Mouse (Mus musculus): ENCODE results near the gene Timm8a2. TPM values are rescaled to one million over a fixed set of nuclear protein-coding genes. Genes with fewer than 3 reads are reported as not detected.

Timm8a2 gene
- total RNA-seq, 1 experiment from 2014 or later = not detected

GRCm38 (mm10) chr14:122087956-122088355 lies 53.5 kb downstream of the Timm8a2 start:
- ATAC-seq (replicated peaks; ENCODE audit: low read depth, poor library complexity, severe bottlenecking) = no peak

Other genes with a start within 250 kb of the Timm8a2 start
- 5.7 and 6.7 TPM in 2 replicates for gene Dock9, start 236.8 kb upstream of the Timm8a2 start, total RNA-seq (2017)
- 19.1 and 33.3 TPM in 2 replicates for gene Ubac2, start 156.1 kb upstream of the Timm8a2 start, total RNA-seq (2017)
- 1.7 and 3.7 TPM in 2 replicates for gene Gpr18, start 118.9 kb upstream of the Timm8a2 start, total RNA-seq (2017)
- 2.9 and 8.1 TPM in 2 replicates for gene Gpr183, start 69.5 kb upstream of the Timm8a2 start, total RNA-seq (2017)
- 83.4 and 99.2 TPM in 2 replicates for gene Tm9sf2, start 72.4 kb downstream of the Timm8a2 start, total RNA-seq (2017)
- 15.2 and 17.2 TPM in 2 replicates for gene Clybl, start 147.0 kb downstream of the Timm8a2 start, total RNA-seq (2017)

Measured in common myeloid progenitor, adult 5-6 weeks (primary cell).